ENCODE assay signal across 15 mouse cellular contexts in genomic region chr10:69424051-69424450, GRCm38 (mm10). TPM values are rescaled to one million over a fixed set of nuclear protein-coding genes. Genes with fewer than 3 reads are reported as not detected.
"Had no signal": no experiment of that assay in that cellular context is flagged by ENCODE, and none has a peak within 500 bp of the region (broad histone marks: within the 10 kb centered on the region; RNA-seq: fewer than 3 reads in every experiment).

No protein-coding gene starts in this region.

- H3K36me3 ChIP-seq: midbrain, embryonic 10.5 days; midbrain, embryonic 12.5 days; neural tube, embryonic 12.5 days had no signal

- H3K9ac ChIP-seq: lung, embryonic 14.5 days; midbrain, embryonic 12.5 days; neural tube, embryonic 12.5 days had no signal

- H3K9me3 ChIP-seq: midbrain, embryonic 10.5 days; midbrain, embryonic 12.5 days; neural tube, embryonic 12.5 days had no signal

- H3K27ac ChIP-seq: midbrain, embryonic 10.5 days; midbrain, embryonic 12.5 days; neural tube, embryonic 12.5 days had no signal

- H3K4me2 ChIP-seq: lung, embryonic 14.5 days; midbrain, embryonic 12.5 days; neural tube, embryonic 12.5 days had no signal

- H3K4me3 ChIP-seq: midbrain, embryonic 10.5 days; midbrain, embryonic 12.5 days; neural tube, embryonic 12.5 days had no signal

- DNase-seq: lung, adult 18-20 months; lung, embryonic 14.5 days; lung, postnatal 10 days; lung, postnatal 4 days; midbrain, embryonic 14.5 days; right cerebral cortex, postnatal 25 days; right cerebral cortex, postnatal 4 days; spleen, adult 18-20 months; thymus, adult 18-20 months; thymus, postnatal 14 days; thymus, postnatal 36 days had no signal

- H3K27me3 ChIP-seq: midbrain, embryonic 12.5 days; neural tube, embryonic 12.5 days had no signal

- H3K4me1 ChIP-seq: midbrain, embryonic 10.5 days; midbrain, embryonic 12.5 days; neural tube, embryonic 12.5 days had no signal

RNA-seq across cellular contexts. Expression of gene Ank3, which starts 25.5 kb away (rescaled TPM):
- total RNA-seq: megakaryocyte, adult 5-6 weeks had no signal
